ENCODE assay signal across 8 mouse cellular contexts in genomic region chr6:90712486-90713480, GRCm38 (mm10).
A peak's percentile ranks its signal among the peaks of the same experiment; 100 is the strongest.
DNase-seq lines count a peak whose midpoint lies in the region; ATAC-seq lines count a peak whose summit lies in the region.
"Had no signal": no experiment of that assay in that cellular context is flagged by ENCODE, and none has a peak within 500 bp of the region (broad histone marks: within the 10 kb centered on the region; RNA-seq: fewer than 3 reads in every experiment).

No protein-coding gene starts in this region.

- H3K4me3 ChIP-seq in heart, embryonic 12.5 days = no peak overlapping the region
- no peak overlapping the region for H3K4me3 ChIP-seq in kidney, embryonic 16.5 days (ENCODE audit: low read length)
- H3K4me3 ChIP-seq in stomach, embryonic 14.5 days (ENCODE audit: low read depth, low read length) = no peak overlapping the region
- H3K4me3 ChIP-seq: megakaryocyte, embryonic 14.5 days had no signal

- H3K9me3 ChIP-seq in heart, embryonic 12.5 days (replicated peaks) = no peaks in the 10 kb centered on the region
- H3K9me3 ChIP-seq in kidney, embryonic 16.5 days (ENCODE audit: low read length) = no peaks in the 10 kb centered on the region
- no peaks in the 10 kb centered on the region for H3K9me3 ChIP-seq in stomach, embryonic 14.5 days (ENCODE audit: control insufficient read depth, low read depth, low read length)
- H3K9me3 ChIP-seq: megakaryocyte, embryonic 14.5 days had no signal

- H3K27ac ChIP-seq in heart, embryonic 12.5 days (ENCODE audit: poor library complexity, severe bottlenecking) = 0 out of 2 replicates have a peak overlapping the region, but pooled peaks have one; percentile 26
- peak overlapping the region; percentile 55 for H3K27ac ChIP-seq in kidney, embryonic 16.5 days (ENCODE audit: low read length)
- peak overlapping the region; percentile 55; the same call in 1 of the 2 replicates for H3K27ac ChIP-seq in stomach, embryonic 14.5 days (ENCODE audit: low read length)

- no peak overlapping the region for H3K4me2 ChIP-seq in heart, embryonic 12.5 days
- no peak overlapping the region; the same call in 1 of the 2 replicates for H3K4me2 ChIP-seq in kidney, embryonic 16.5 days (replicated peaks; ENCODE audit: low read depth, low read length)
- H3K4me2 ChIP-seq in stomach, embryonic 14.5 days (replicated peaks; ENCODE audit: low read depth, low read length) = no peak overlapping the region

- DNase-seq in testis, postnatal 10 days (ENCODE audit: low spot score) = peak; percentile 63
- DNase-seq in testis, postnatal 14 days (ENCODE audit: low spot score) = no peak
- DNase-seq in lung, postnatal 14 days = peak; percentile 67
- DNase-seq in embryo, embryonic 10 days (ENCODE audit: low spot score) = no peak

- H3K27me3 ChIP-seq in heart, embryonic 12.5 days (replicated peaks) = no peaks in the 10 kb centered on the region
- no peaks in the 10 kb centered on the region for H3K27me3 ChIP-seq in kidney, embryonic 16.5 days (ENCODE audit: insufficient read depth, low read length)
- H3K27me3 ChIP-seq in stomach, embryonic 14.5 days (ENCODE audit: control insufficient read depth, insufficient read depth, low read length) = no peaks in the 10 kb centered on the region
- H3K27me3 ChIP-seq: megakaryocyte, embryonic 14.5 days had no signal

- H3K9ac ChIP-seq in heart, embryonic 12.5 days = no peak overlapping the region
- H3K9ac ChIP-seq in kidney, embryonic 16.5 days (replicated peaks; ENCODE audit: low read length) = no peak overlapping the region
- no peak overlapping the region for H3K9ac ChIP-seq in stomach, embryonic 14.5 days (replicated peaks; ENCODE audit: low read depth, low read length)

- 0 out of 2 replicates have a peak, but pooled peaks cover 3% of the 10 kb centered on the region for H3K36me3 ChIP-seq in heart, embryonic 12.5 days
- H3K36me3 ChIP-seq in kidney, embryonic 16.5 days (ENCODE audit: insufficient read depth, low read length) = no peaks in the 10 kb centered on the region
- no peaks in the 10 kb centered on the region for H3K36me3 ChIP-seq in stomach, embryonic 14.5 days (ENCODE audit: control insufficient read depth, insufficient read depth, low read length)

- ATAC-seq in heart, embryonic 12.5 days (ENCODE audit: insufficient number of reproducible peaks, low FRiP score) = no peak
- ATAC-seq in kidney, embryonic 16.5 days (ENCODE audit: low FRiP score, low TSS enrichment) = 0 out of 2 replicates have a peak, but pooled peaks have one; percentile 1
- peak; percentile 44; the same call in 1 of the 2 replicates for ATAC-seq in stomach, embryonic 14.5 days (ENCODE audit: insufficient number of reproducible peaks, insufficient read depth, low FRiP score, low read depth)

- peaks cover 97% of the 10 kb centered on the region for H3K4me1 ChIP-seq in heart, embryonic 12.5 days (replicated peaks)
- peaks cover 65% of the 10 kb centered on the region for H3K4me1 ChIP-seq in kidney, embryonic 16.5 days (ENCODE audit: insufficient read depth, low read length)
- H3K4me1 ChIP-seq in stomach, embryonic 14.5 days (ENCODE audit: control insufficient read depth, insufficient read depth, low read length) = peaks cover 45% of the 10 kb centered on the region

- WGBS in heart, embryonic 12.5 days = 67% methylated on average over 8 of the region's 8 CpGs
- WGBS in kidney, embryonic 16.5 days = 54% methylated on average over 8 of the region's 8 CpGs
- WGBS in stomach, embryonic 14.5 days = 45% methylated on average over 8 of the region's 8 CpGs

Comparison
In these comparisons a context has a peak if more than half of its experiments do, and no peak if none do; other contexts are left out.
1. DNase-seq: peak in testis, postnatal 10 days (single experiment) and lung, postnatal 14 days (single experiment); none in testis, postnatal 14 days (single experiment) and embryo, embryonic 10 days (single experiment).
2. Peak in every context shown above with its lines, with median percentiles within 50 percentile points of each other: H3K27ac ChIP-seq.